Mouse (Mus musculus): Measurements from ENCODE around the gene Zfp57.
"Not testable (repeated sequence)": the region's sequence is repeated elsewhere in the genome, so short reads cannot be mapped to it uniquely, and the experiment has no call there.

The Zfp57 gene

DNA sequence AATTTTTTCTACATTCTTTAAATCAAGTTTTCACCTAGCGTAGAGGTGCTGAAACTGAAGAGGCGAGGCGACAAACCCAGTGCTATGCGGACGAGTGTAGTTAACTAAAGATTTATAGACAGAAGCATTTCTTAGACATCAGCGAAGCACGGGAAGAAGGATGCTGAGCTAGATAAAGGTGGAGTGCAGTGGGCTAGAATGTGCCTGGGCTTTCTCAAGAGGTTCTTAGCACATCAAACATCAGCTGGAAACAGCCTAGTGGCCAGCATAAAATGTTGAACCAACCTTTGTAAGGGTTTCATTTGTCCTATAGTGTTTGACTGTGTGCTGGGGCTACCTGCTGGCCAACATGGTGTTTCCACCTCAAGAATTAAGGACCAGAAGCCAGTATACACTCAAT, at the start of gene Zfp57:
Gene Zfp57 (plus strand): TSS at position 301 of the 400 bp plus-strand sequence.
- DNase-seq (ENCODE audit: low read depth, low spot score) = no peak

DNA sequence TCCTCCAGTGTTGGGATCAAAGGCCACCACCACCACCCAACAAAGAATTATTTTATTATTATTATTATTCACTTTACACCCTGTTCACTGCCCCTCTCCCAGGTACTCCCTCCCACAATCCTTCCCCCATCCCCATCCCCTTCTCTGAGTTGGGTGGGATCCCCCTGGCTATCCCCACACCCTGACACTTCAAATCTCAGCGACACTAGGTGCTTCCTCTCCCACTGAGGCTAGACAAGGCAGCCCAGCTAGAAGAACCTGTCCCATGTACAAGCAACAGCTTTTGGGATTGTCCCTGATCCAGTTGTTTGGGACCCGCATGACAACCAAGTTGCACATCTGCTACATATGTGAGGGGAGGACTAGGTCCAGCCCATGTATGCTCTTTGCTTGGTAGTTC, 48.3 kb upstream of the Zfp57 start:
- DNase-seq (ENCODE audit: low read depth, low spot score) = no peak

DNA sequence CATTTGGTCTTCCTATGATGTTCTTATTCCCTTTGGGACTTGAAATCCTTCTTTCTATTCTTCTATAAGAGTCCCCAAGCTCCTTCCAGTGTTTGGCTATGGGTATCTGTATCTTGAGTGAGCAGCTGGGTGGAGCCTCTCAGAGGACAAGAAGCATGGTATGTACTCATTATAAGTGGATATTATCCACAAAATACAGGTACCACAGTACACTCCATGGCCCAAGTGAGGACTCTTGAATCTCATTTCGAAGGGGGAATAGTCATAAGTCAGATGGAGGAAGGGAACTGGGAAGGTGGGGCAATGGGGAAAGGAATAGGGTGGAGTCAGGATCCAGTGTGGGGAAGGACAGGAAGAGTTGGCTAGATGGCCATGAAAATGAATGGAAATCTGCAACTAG, 47.9 kb upstream of the Zfp57 start:
- DNase-seq (ENCODE audit: low read depth, low spot score) = no peak

DNA sequence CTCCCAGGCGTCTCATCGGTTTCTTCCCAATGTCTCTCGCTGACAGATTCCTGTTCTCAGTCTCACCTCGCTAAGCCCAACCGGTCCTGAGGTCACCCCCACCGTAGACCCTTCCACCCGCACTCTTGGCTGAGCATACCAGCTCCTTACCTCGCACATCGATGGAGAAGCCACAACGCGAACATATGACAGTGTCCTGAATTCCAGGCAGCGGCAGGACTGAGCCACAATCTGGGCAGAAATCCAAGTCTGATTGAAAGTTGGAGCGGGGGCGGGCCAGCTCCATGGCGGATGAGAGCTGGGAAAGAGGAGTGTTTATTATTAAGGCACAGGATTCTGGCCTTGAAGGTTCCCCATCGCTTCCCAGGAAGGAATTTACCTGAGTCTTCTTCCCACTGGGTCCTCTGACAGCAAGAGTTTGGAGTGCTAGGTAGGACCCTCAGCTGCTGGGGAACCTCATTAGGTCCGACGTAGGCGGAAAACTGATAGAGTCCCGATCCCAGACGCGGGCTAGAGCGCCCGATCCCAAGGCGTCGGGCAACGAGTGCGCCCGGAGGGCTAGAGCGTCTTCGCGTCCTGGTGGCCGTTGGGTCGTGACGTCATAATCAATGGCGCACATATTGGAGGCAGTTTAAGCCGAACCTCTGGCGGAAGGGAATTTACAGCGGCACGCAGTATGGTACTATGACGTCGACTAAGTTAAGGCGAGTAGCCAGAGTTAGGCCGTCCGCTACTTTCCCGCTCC, 42.8 kb upstream of the Zfp57 start, which contains the start of the genes Znrd1 and Znrd1as:
Gene Znrd1 (minus strand): TSS at position 561 of the 745 bp plus-strand sequence.
Gene Znrd1as (plus strand): TSS at position 594 of the 745 bp plus-strand sequence.
- peak; percentile 94 for DNase-seq (ENCODE audit: low read depth, low spot score)

DNA sequence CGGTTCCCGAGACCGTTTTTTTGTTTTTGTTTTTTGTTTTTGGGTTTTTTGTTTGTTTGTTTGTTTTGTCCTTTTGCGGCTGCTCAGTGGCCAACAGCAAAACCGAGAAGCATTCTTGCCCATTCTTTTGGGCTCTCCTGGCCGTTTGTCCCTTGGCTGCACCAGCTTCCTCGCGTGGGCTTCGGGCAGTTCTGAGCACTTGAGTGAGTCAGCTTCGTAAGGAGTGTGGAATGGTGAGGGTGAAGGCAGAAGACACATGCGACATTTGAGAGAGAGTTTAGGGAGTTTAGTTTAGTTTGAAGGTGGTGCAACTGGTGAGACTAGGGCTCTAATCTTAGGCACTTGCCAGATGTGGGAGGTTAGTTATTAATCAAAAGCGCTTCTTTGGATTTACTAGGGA, 42.1 kb upstream of the Zfp57 start:
- peak; percentile 29 for DNase-seq (ENCODE audit: low read depth, low spot score)

DNA sequence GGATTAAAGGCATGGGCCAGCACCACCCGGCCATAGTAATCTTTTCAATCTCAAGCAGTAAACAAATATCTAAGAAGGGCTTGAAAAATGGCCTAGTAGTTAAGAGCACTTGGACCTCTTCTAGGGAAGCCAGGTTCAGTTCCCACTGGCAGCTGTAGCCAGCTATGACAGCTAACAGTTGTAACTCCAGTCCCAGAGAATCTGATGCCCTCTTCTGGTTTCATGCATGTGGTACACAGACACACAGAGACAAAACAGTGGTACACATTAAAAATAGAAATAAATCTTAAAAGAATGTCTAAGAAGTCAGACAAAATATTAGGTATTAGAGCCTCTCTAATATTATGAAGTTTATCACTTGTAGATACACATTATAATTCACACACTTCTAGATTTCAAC, 39.8 kb upstream of the Zfp57 start:
- DNase-seq (ENCODE audit: low read depth, low spot score) = no peak

DNA sequence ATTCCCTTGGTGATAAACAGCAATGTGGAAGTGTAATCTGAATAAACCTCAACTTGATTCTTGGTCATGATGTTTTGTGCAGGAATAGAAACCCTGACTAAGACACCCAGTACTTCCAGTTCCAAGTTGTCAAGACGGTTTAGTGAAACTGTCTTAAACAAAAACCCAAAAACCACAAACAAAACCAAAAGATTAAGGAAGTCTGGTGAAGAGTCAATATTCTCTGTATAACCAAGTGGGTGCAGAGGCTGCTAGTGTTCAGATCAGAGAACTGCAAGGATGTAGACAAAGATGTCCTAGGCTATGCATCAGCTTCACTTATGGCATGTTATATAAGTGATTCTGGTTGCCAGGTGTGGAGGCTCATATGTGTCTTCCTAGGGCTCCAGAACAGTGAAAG, 34.1 kb upstream of the Zfp57 start:
- no peak for DNase-seq (ENCODE audit: low read depth, low spot score)

DNA sequence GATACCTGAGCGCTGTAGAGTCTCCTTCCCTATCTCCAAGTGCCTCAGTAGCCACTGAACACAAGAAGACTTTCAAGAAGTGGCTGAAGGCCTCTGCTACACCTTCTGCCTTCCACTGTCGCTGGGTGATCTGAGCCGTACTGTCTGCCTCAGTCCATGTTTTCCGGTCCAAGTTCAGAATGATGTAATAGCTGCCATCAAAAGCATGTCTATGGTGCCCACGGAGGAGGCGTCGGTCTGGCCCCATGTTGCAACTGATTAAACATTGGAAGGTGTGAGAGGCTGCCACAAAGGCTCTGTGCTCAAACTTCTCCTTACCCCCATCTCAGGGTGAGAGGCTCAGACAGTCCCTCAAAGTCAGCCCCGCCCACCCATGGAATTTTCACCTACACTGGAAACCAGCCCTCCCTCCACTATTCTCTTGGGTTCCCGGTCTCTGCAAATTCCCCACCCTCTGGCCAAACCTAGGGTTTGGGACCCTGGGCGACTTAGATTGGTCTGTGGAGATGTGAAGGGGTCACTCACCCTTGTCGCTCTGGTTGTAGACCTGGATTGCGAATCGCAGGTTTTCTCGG, 30.6 kb upstream of the Zfp57 start:
- DNase-seq (ENCODE audit: low read depth, low spot score) = no peak

DNA sequence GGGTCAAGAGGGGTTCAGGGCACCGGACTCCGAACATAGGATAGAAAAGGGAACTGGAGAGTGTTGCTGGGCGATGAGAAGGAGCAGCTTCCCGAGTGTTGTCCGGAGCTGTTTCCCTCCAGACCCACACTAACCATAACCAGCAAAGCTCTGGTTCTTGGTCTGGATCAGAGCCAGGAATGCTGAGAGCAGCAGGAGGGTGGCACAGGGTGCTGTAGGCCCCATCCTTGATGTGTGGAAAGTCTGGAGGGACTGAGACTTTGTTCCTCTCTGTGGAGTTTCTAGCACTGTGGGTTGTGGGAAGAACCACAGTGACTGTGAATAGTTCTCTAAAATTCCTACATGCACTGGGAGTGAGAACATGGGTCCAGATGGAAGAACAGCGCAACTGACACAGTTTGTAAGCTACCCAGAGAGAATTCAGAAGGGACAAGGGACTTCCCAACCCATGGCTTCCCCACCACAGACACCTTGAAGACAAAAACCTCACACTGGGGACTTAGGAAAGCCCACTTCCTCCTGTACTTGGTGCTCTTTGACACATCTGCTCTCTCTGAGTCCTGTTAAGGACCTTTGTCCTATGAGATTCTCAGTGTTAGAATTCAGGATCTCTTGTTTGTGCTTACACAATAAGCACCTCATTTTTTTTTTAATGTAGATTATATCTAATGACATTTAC, 29.7 kb upstream of the Zfp57 start:
- no peak for DNase-seq (ENCODE audit: low read depth, low spot score)

DNA sequence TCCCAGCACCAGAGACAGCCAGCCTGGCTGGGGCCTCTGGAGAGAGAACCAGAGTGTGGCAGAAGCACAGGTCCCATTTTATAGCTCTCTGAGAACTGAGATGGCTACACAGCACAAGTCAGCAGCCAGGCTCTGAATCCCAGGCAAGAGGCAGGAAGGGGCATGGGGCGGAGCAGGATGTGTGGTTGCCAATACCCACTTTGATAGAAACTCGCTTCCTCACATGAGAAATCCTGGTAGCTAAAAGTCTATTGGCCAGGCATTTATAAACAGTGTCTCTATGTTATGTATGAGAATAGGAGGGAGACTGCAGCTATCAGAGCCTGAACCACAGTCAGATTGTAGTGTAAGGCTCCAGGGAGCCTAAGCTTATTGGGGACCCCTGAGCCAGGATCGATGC, 28.2 kb upstream of the Zfp57 start:
- peak; percentile 50 for DNase-seq (ENCODE audit: low read depth, low spot score)

DNA sequence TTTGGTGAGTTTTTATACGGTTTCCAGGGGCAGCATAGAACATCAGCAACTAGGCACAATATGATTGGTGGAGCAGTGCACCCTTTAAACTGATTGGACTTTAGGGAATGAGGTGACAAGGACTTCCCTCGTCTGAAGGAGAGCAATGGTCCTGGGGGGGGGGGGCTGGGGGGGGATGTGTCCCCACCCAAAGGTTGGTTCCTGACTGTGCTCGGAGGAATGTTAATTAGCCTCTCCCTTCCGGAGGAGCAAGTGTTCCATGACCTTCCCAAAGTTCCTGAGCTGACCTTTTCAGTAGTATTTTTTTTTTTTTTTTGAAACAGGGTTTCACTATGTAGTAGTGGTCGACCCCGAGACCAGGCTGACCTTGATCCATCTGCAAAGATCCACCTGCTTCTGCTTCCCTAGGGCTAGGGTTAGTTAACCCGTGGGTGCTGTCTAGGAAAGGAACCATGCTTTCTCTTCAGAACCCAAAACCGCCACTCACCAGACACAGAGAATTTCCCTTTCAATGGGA, 27.6 kb upstream of the Zfp57 start:
- no peak for DNase-seq (ENCODE audit: low read depth, low spot score)

DNA sequence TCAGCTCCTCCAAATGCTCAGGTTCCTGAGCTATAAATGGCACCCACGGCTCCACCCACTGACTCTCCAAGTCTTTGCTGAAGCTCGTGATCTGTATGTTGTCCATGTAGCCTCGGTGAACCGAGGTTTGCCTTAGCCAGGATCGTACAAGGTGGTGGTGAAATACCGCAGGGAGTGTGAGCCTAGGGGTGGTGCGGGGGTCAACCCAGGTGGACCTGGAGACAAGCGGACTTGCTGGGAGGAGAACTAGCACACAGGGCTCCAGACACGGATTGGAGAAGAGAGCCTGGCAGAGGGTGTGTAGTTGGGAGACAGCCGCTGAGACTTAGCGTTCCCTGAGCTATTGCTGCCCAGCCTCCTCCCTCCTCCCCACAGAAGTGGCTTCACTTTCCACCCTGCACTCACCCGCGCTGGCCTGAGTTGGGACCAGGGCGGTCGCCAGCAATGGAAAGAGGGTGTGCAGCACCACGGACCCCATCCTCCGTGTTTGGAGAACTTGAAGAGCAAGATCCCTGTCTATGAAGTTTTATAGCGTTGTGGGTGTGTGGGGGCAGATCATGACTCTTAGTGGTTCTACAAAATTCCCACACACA, 19.6 kb upstream of the Zfp57 start, which contains the start of gene 2410137M14Rik:
Gene 2410137M14Rik (minus strand): TSS at position 17 of the 593 bp plus-strand sequence.
- no peak for DNase-seq (ENCODE audit: low read depth, low spot score)

DNA sequence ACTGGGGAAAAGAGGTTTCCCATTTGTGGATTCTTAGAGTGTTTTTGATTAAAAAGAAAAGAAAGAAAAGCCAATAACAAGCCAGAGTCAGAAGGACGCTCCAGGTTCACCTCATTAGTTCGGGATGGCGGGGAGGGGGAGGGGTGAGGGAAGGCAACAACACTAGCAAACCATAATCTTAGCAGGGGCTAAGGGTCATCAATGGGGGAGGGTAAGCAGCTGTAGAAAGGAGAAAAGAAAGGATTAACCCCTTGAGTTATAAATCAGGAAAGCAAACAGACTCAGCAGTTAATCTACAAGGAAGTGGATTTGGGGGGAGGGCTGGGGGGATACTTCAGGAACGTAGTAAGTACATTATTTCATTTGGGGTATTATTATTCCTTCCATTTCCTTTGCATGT, 19.1 kb upstream of the Zfp57 start:
- DNase-seq (ENCODE audit: low read depth, low spot score) = no peak

DNA sequence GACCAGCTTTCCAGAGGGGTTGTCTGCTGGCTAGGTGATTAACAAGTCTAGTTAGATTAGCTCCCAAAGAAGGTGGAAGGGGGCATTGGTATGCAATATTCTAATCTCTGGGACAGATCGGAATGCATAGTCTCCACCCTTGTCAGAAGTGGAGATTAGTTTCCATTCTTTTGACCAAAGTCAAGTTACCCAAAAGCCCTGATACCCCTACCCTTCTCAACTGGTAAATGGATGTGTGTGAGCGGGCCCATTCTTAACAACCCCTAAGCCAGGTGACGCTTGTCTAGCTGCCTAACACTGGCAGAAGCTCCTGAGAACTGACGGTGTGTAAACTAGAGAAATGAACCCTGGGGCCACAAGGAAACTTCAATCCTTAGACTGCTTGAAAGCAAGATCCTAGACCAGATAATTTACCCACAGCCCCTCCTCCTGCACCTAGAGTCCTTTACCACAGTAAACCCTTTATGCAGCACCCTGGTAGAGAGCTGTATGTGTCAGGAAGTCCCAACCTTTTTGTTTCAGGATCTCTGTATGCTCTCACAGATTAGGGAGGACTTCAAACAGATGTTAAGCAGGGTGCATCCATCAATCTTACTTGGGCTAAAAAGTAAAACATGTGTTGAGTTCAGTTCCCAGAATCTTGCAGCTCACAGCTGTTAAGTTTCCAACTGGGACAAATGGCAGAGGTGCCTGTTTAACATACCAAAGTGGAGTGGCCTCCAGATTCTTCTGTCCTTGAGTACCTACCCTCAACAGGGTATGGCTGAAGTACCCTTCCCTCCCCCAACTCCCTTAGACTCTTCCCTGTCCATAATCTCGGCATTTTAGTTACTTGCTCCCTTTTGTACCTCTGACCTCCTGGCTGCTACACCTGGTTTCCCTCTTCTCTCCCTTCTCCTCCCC, 18.5 kb upstream of the Zfp57 start:
- peak; percentile 22 for DNase-seq (ENCODE audit: low read depth, low spot score)

DNA sequence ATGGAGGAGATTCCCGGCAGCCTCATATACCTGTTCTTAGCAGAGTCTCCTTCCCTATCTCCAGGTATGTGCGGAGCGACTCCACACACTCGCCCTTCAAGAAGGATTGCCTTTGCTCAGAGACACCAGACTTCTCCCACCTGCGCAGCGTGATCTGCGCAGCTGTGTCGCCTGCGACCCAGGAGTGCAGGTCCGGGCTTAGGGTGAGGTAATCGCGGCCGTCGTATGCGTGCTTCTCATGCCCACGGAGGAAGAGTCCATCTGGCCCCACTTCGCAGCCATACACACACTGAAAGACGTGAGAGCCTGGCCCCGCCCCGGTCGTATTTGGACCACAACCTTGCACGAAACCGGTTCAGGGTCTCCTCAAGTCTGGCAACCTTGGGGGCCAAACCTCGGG, 12.5 kb upstream of the Zfp57 start:
- no peak for DNase-seq (ENCODE audit: low read depth, low spot score)

DNA sequence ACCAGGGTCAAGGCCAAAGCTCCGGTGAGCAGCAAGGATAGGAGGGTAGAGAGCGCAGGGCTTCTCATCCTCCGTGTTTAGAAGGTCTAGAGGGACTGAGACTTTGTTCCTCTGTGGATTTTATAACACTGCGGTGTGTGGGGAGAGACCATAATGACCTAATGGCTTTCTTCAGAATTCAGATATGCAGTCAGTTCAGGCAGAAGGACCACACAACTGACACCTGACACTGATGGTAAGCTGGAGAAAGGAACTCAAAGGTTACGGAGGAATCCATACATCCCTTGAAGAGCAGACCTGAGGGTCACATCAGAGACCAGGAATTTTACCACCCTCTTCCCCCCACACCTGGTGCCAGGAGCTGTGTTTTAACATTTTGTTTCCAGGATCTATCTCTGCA, 11.5 kb upstream of the Zfp57 start, which contains the start of gene H2-M5:
Gene H2-M5 (minus strand): TSS at position 101 of the 400 bp plus-strand sequence.
- DNase-seq (ENCODE audit: low read depth, low spot score) = no peak

DNA sequence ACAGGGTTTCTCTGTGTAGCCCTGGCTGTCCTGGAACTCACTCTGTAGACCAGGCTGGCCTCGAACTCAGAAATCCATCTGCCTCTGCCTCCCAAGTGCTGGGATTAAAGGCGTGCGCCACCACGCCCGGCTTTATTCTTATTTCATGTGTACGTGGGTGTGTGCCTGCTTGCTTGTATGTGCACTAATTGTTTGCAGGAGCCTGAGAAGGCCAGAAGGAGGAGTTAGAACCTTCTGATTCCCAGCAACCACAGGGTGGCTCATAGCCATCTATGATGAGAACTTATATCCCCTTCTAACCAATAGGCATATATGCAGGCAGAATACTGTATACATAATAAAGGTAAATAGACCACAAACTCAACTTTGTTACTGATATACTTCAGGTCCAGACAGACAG, 10.3 kb upstream of the Zfp57 start:
- DNase-seq (ENCODE audit: low read depth, low spot score) = not testable (repeated sequence)

DNA sequence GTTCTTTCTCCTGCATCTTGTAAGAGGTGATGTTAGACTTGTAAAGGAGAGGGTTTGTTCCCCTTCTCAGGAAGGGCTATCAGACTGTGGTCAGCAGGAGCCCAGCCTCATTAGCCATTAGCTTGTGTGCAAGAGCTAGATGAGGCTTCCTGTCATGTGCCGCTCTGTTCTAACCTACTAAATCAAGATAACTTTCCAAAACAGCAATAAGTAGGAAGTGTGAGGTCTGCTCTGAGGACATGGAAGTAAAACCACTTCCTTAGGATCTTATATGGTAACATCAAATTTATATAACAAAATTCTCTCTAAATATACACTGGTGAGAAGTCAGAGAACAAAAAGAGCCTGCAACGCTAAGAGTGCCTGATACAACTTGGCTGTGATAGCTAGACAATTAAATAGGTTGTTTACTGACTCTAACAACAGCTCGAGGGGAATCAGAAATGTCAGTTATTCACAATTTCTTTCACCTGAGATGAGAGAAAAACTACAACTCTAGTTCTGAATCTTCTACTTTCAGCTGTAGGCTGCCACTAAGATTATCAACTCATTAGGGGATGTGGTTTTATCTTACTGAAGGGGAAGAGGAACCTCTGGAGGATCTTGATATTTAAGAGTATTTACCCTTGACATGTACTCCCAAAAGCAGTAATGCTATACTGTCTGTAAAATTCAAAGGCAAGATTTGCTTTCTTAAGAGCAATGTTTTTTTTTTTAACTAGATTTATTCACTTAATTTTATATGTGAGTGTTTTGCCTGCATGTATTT, 8.4 kb upstream of the Zfp57 start:
- peak; percentile 32 for DNase-seq (ENCODE audit: low read depth, low spot score)

DNA sequence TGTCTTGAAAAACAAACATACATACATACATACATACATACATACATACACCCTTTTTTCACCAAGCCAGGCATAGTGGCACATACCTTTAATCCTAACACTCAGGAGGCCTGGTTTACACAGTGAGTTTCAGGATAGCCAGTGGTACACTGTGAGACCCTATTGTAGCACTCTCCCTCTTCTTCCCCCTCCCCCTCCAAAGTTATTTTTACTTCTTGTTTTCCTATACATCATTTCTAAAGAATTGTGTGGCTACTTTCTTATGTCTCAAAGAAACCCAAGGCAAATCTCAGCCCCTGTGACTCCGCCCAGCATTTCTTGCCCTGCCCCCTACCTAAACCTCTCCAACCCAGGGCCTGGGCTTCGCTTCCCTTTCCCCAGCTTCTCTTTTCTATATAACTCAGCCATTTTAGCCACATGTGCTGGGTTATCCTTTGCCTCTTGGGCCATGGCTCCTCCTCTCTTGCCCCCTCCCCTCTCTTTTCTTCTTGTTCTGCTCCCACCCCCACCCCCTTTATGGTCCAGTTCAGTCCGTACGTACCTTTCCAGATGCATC, 7.1 kb upstream of the Zfp57 start:
- no peak for DNase-seq (ENCODE audit: low read depth, low spot score)

DNA sequence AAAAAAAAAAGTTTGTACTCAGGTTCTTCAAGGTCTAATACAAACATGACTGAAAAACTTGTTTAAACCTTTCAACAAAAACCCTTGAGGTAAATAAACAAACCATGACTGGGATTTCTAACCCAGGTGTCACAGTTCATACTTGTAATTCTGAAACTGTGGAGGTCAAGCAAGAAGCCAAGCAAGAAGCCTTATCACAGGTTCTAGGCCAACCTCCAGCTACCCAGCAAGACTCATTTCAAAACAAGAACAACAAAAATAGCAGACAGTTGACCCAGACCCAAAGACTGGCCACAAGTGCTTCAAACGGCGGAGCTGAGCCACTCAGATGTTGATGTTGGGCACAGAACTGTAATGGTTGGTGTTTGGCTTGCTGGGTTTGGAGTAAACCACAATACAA, 6.4 kb upstream of the Zfp57 start:
- DNase-seq (ENCODE audit: low read depth, low spot score) = no peak
